Mouse (Mus musculus): ENCODE measurements around the gene Tbcel.

GRCm38 (mm10) chr9:42454364-42454763 lies 53.2 kb downstream of the Tbcel start:
- TF ChIP-seq CTCF (IDR thresholded peaks at IDR 0.05; ENCODE audit: low read depth) (no peak), EP300 (IDR thresholded peaks at IDR 0.05; ENCODE audit: low read depth) (no peak)

All from liver, postnatal 0 days (tissue).